Mouse (Mus musculus) G1E (cell line): ENCODE results near the gene AL607142.1. TPM values are rescaled to one million over a fixed set of nuclear protein-coding genes. Genes with fewer than 3 reads are reported as not detected.

ENCODE experiments used
- ATAC-seq: 2 replicates; pipeline ENCODE4 v1.8.0; 2016; ENCODE audit warnings: mild to moderate bottlenecking; ENCODE audit not compliant: insufficient number of reproducible peaks, poor library complexity, low FRiP score, severe bottlenecking; ENCODE audit errors: extremely low read depth
- DNase-seq: peaks from one replicate; pipeline ENCODE4 v3.0.0; 2012; ENCODE audit warnings: low spot score
- H3K27me3 ChIP-seq: 2 replicates; pipeline ENCODE4 v1.6.1; 2012; ENCODE audit warnings: mild to moderate bottlenecking, low read length, inconsistent platforms; ENCODE audit not compliant: insufficient read depth
- H3K36me3 ChIP-seq: replicated peaks from 2 replicates; pipeline ENCODE3; 2012; ENCODE audit warnings: mild to moderate bottlenecking, inconsistent platforms
- H3K4me1 ChIP-seq: 2 replicates; pipeline ENCODE4 v1.6.1; 2012; ENCODE audit warnings: low read depth, low read length, inconsistent platforms, mixed read lengths; ENCODE audit not compliant: insufficient read depth
- H3K4me3 ChIP-seq: 2 replicates; pipeline ENCODE4 v1.5.1; 2012; ENCODE audit warnings: low read depth, mild to moderate bottlenecking, inconsistent platforms, low read length, moderate library complexity, mixed read lengths
- H3K9me3 ChIP-seq: replicated peaks from 2 replicates; pipeline ENCODE4 v1.6.1; 2012; ENCODE audit warnings: inconsistent platforms
- CTCF ChIP-seq: IDR thresholded peaks from 2 replicates; pipeline ENCODE4 v1.5.1; 2012; ENCODE audit warnings: low read depth, low read length, inconsistent platforms, mixed read lengths
- GATA1 ChIP-seq: IDR thresholded peaks from 2 replicates; pipeline ENCODE4 v1.6.1; 2012; ENCODE audit warnings: borderline replicate concordance, low read length, inconsistent platforms, mixed read lengths
- GATA2 ChIP-seq: IDR thresholded peaks from 2 replicates; pipeline ENCODE4 v1.6.1; 2012; ENCODE audit warnings: low read depth, low read length, inconsistent platforms, borderline replicate concordance
- POLR2AphosphoS5 ChIP-seq: IDR thresholded peaks from 2 replicates; pipeline ENCODE4 v1.6.1; 2012; ENCODE audit warnings: low read depth, low read length, inconsistent platforms; ENCODE audit not compliant: insufficient replicate concordance
- TAL1 ChIP-seq: conservative IDR thresholded peaks from 2 replicates; pipeline ENCODE4 v1.6.1; 2012; ENCODE audit warnings: low read depth, low read length, inconsistent platforms, mixed read lengths
- polyA plus RNA-seq: library from polyadenylated mRNA; stranded (reverse); fragments of >175 nt; gene quantifications from 2 replicates; pipeline ENCODE4 v1.2.3, GENCODE M21; 2012
- total RNA-seq, 2 experiments: library from RNA; stranded (forward) in 1 of 2; stranded (reverse) in 1 of 2; fragments of 200-1000 nt in 1 of 2; fragments of >200 nt in 1 of 2; fragmentation: Nextera tagmentation in 1 of 2; gene quantifications; 2 replicates each; pipeline ENCODE4 v1.2.3; 2014 to 2017

Gene AL607142.1
- total and polyA plus RNA-seq, 3 experiments: not detected

DNA sequence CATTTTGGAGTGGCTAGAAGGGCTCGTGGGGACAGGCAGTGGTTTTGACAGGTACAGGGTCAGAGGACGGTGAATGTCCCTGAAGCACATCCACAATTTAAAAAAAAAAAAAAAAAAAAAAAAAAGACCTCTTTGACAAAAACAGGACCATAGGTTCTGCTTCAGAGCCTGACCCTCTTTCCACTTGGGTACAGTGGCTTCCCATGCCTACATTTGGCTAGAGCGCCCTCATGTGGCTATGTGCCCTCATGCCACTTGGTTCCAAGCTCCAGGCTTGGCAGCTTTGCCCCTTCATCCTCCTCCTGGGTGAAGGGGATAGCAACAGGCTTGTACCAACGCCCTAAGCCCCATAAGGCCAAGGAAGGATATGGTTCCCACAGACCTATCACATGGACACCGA, 39.8 kb downstream of the AL607142.1 start:
- TF ChIP-seq GATA2 (no peak), POLR2AphosphoS5 (no peak), TAL1 (no peak), CTCF (no peak), GATA1 (no peak)
- Histone ChIP-seq H3K4me1 (no peaks in the 10 kb centered on the region), H3K9me3 (peaks cover 70% of the 10 kb centered on the region), H3K27me3 (no peaks in the 10 kb centered on the region), H3K4me3 (no peak overlapping the region), H3K36me3 (no peaks in the 10 kb centered on the region)
- no peak for DNase-seq
- ATAC-seq: no peak

DNA sequence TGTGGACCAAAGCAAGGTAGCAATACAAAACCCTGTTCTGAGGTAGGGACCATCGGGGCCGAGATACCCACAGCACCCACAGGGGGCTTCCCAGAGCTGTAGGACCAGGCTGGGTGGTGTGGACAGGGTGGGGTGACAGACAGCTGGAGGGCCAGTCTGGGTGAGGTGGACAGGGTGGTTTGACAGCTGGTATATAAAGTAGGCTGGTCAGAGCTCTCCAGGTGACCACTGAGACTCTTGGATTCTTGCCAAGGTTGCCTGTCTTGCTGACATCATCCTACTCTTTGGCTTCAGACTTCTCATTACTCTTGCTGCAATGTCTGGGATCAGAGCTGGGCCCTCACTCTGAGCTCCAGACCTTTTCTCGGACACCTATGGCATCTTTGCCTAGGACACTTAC, 41.6 kb downstream of the AL607142.1 start:
- Histone ChIP-seq H3K36me3 (no peaks in the 10 kb centered on the region), H3K27me3 (no peaks in the 10 kb centered on the region), H3K9me3 (peaks cover 70% of the 10 kb centered on the region), H3K4me3 (no peak overlapping the region), H3K4me1 (no peaks in the 10 kb centered on the region)
- no peak for TF ChIP-seq CTCF
- TF ChIP-seq GATA1: no peak
- no peak for TF ChIP-seq GATA2
- TF ChIP-seq POLR2AphosphoS5: no peak
- no peak for TF ChIP-seq TAL1
- DNase-seq: no peak
- no peak for ATAC-seq

DNA sequence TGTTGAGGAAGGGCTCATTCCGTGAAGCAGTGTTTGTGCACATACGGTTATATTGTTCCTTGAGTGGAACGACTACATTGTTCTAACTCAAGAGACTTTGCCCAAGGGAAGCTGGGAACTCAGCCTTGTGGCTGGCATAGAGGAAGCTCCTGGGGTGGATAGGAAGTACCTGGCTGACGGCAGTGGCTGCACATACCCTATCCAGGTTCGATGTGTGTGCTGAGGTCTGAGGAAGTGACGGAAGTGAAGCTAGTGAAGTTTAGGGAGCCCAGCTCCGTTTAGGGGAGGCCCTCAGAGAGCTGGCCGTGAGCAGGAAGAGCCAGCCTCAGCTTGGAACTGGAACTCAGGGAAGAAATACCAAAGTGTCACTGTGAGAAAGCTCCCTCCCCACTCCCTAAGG, 43.0 kb downstream of the AL607142.1 start:
- DNase-seq: no peak
- ATAC-seq: no peak
- no peaks in the 10 kb centered on the region for H3K27me3 ChIP-seq
- H3K9me3 ChIP-seq: peaks cover 62% of the 10 kb centered on the region
- H3K4me3 ChIP-seq: no peak overlapping the region
- TF ChIP-seq GATA1: no peak
- TF ChIP-seq POLR2AphosphoS5: no peak
- no peak for TF ChIP-seq CTCF
- no peak for TF ChIP-seq TAL1
- TF ChIP-seq GATA2: no peak
- no peaks in the 10 kb centered on the region for H3K4me1 ChIP-seq
- no peaks in the 10 kb centered on the region for H3K36me3 ChIP-seq

DNA sequence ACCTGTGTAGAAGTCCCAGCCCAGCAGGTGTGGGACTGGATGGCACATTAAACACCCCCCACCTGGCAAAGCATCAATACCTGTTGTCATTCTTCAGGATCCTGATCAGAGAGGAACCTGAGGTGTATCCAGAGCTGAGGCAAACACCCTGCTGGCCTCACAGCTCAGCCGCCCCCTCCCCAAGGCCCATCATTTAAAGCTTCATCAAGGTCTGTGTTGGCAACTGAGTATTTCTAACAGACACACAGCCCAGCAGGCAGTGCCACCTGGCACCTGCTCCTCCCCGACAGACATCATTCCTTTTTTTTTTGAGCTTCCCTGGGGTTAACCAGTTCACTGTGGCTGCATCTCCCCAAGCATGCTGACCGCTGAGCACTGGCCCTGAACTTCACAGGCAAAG, 50.7 kb downstream of the AL607142.1 start:
- no peaks in the 10 kb centered on the region for H3K36me3 ChIP-seq
- no peaks in the 10 kb centered on the region for H3K4me1 ChIP-seq
- no peak for ATAC-seq
- H3K9me3 ChIP-seq: peaks cover 71% of the 10 kb centered on the region
- H3K27me3 ChIP-seq: no peaks in the 10 kb centered on the region
- no peak overlapping the region for H3K4me3 ChIP-seq
- no peak for DNase-seq
- no peak for TF ChIP-seq GATA1
- no peak for TF ChIP-seq TAL1
- TF ChIP-seq CTCF: no peak
- TF ChIP-seq GATA2: no peak
- TF ChIP-seq POLR2AphosphoS5: no peak

DNA sequence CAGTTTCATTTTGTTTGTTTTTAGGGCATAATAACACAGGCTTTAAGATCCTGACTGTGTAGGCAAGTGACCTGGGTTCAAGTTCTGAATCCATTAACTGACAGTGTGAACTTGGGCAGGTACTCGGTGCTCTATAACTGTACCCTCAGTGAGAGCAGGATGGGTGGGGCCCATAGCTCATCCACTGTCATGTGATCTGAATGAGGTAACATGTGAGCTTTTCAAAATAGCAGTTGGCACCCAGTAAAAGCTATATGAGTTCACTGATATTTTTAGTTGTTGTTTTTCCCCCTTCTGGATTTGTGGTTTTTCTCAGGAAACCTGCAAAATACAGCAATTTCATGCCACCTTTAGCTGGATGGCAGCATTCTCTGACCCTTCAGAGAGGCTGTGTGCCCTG, 51.5 kb downstream of the AL607142.1 start:
- no peaks in the 10 kb centered on the region for H3K4me1 ChIP-seq
- TF ChIP-seq GATA1 (no peak), TAL1 (no peak)
- H3K9me3 ChIP-seq: peaks cover 78% of the 10 kb centered on the region
- H3K36me3 ChIP-seq: no peaks in the 10 kb centered on the region
- DNase-seq (no peak), ATAC-seq (no peak)
- no peaks in the 10 kb centered on the region for H3K27me3 ChIP-seq
- H3K4me3 ChIP-seq: no peak overlapping the region

DNA sequence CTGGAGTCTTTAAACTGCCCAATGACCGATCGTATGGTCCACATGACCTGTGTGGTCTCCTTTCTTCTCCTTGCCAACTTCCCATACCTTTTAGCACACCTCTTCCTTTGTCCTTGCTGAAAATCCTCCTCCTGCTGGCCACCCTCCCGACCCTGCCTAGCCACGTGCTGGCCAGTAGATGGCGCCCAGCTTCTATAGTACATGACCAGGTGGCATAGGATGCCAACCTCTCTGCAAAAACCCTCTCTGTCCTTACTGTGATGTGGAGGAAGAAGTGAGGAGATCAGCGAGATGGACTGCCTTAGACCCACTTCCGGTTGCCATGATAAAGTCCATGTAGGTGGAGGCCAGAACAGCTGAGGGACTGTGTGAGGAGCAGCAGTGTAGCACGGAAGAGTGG, 55.5 kb downstream of the AL607142.1 start:
- peaks cover 95% of the 10 kb centered on the region for H3K9me3 ChIP-seq
- H3K36me3 ChIP-seq: no peaks in the 10 kb centered on the region
- H3K4me3 ChIP-seq: no peak overlapping the region
- DNase-seq: no peak
- no peaks in the 10 kb centered on the region for H3K27me3 ChIP-seq
- no peak for ATAC-seq
- TF ChIP-seq GATA1 (no peak), TAL1 (no peak), POLR2AphosphoS5 (no peak), GATA2 (no peak), CTCF (no peak)
- H3K4me1 ChIP-seq: no peaks in the 10 kb centered on the region

DNA sequence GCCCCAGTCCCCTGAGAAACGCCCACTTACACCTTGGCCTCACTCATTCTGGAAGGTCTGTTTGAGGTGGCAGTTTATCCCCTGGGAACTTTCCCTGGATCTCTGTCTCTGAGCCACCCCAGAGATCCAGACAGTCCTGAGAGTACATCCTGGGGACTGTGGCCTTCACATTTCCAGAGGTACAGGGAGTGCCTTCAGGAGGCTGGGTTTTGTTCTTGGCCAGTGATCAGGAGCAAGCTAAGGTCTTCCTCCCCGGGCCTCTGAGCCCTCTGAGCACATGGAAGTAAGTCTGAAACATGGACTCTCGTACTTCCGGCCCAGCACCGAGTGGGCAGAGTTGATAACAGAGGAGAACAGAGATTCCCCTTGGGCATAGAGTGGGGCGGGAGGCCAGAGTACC, 59.9 kb downstream of the AL607142.1 start:
- H3K4me1 ChIP-seq: no peaks in the 10 kb centered on the region

More for the DNA sequence above, 59.9 kb downstream of the AL607142.1 start:
- H3K27me3 ChIP-seq: no peaks in the 10 kb centered on the region
- ATAC-seq: no peak
- H3K4me3 ChIP-seq: no peak overlapping the region
- DNase-seq: no peak
- peaks cover 98% of the 10 kb centered on the region for H3K9me3 ChIP-seq
- TF ChIP-seq POLR2AphosphoS5: no peak
- TF ChIP-seq GATA2: no peak
- TF ChIP-seq GATA1: no peak
- no peak for TF ChIP-seq TAL1
- no peaks in the 10 kb centered on the region for H3K36me3 ChIP-seq
